Mouse (Mus musculus) heart, adult 9 months (tissue): ENCODE results near the gene Olfr338.
"Not testable (repeated sequence)": the region's sequence is repeated elsewhere in the genome, so short reads cannot be mapped to it uniquely, and the experiment has no call there.

Experiments used
- DNase-seq, 2 experiments: peaks; one replicate each; pipeline ENCODE4 v3.0.0; 2022; ENCODE audit warnings: low spot score in 2 of 2

Gene Olfr338

GRCm38 (mm10) chr2:36373219-36373618, at the start of gene Olfr338:
Gene Olfr338 (plus strand): TSS chr2:36373519.
- no peak for DNase-seq

- not testable (repeated sequence) for DNase-seq
These were observed 41.9 kb downstream of the Olfr338 start for GRCm38 (mm10) chr2:36415174-36415573.

GRCm38 (mm10) chr2:36415591-36415990, 42.3 kb downstream of the Olfr338 start:
- DNase-seq: not testable (repeated sequence)

- no peak for DNase-seq
These were observed 45.3 kb downstream of the Olfr338 start, which contains the start of gene Olfr339 for GRCm38 (mm10) chr2:36418647-36419046. Gene Olfr339 (plus strand): TSS chr2:36418947.
